Mouse (Mus musculus) heart, embryonic 15.5 days (tissue): ENCODE measurements at regions not wholly inside any gene's neighbourhood (a gene's known extent, or its start where the extent isn't known, plus 50 kb on each side); places are given as distances from the start of the nearest gene placed in this dataset.

Experiments used
- ATAC-seq: fragments of 200-750 bp; cut with Nextera tagmentation; replicated peaks from 2 replicates; pipeline ENCODE4 v1.8.0; 2017; ENCODE audit warnings: low read depth, moderate TSS enrichment; ENCODE audit not compliant: insufficient number of reproducible peaks, insufficient read depth, low FRiP score
- H3K27ac ChIP-seq: fragments of 300-500 bp; sonication (generic); 2 replicates; pipeline ENCODE4 v1.5.1; 2015; ENCODE audit warnings: mild to moderate bottlenecking, inconsistent platforms
- H3K27me3 ChIP-seq: fragments of 300-500 bp; sonication (generic); 2 replicates; pipeline ENCODE4 v1.6.1; 2015; ENCODE audit warnings: inconsistent platforms
- H3K36me3 ChIP-seq: fragments of 300-500 bp; sonication (generic); 2 replicates; pipeline ENCODE4 v1.6.1; 2015; ENCODE audit warnings: mild to moderate bottlenecking, inconsistent platforms
- H3K4me1 ChIP-seq: fragments of 300-500 bp; sonication (generic); replicated peaks from 2 replicates; pipeline ENCODE4 v1.6.1; 2015; ENCODE audit warnings: inconsistent platforms
- H3K4me2 ChIP-seq: fragments of 300-500 bp; sonication (generic); 2 replicates; pipeline ENCODE4 v1.6.1; 2015; ENCODE audit warnings: inconsistent platforms, mild to moderate bottlenecking, moderate library complexity
- H3K4me3 ChIP-seq: fragments of 300-500 bp; sonication (generic); 2 replicates; pipeline ENCODE4 v1.5.1; 2015; ENCODE audit warnings: mild to moderate bottlenecking, inconsistent platforms
- H3K9ac ChIP-seq: fragments of 300-500 bp; sonication (generic); 2 replicates; pipeline ENCODE4 v1.6.1; 2015; ENCODE audit warnings: mild to moderate bottlenecking, inconsistent platforms
- H3K9me3 ChIP-seq: fragments of 300-500 bp; sonication (generic); replicated peaks from 2 replicates; pipeline ENCODE4 v1.6.1; 2016; ENCODE audit warnings: inconsistent platforms
- WGBS: fragments of 180-500 bp; shearing (Covaris S2); methylation state at CpG from one replicate; pipeline ENCODE4 v1.1.7; 2015; ENCODE audit warnings: mixed read lengths; 5-methylcytosine and 5-hydroxymethylcytosine counted together

- H3K27ac ChIP-seq = no peak overlapping the region
- no peaks in the 10 kb centered on the region for H3K27me3 ChIP-seq
- no peaks in the 10 kb centered on the region for H3K9me3 ChIP-seq
- peaks cover 8% of the 10 kb centered on the region for H3K4me1 ChIP-seq
- WGBS = 76% methylated on average over 17 of the region's 17 CpGs
- H3K4me2 ChIP-seq = no peak overlapping the region
- no peak for ATAC-seq
- H3K9ac ChIP-seq = no peak overlapping the region
- H3K36me3 ChIP-seq = no peaks in the 10 kb centered on the region
- H3K4me3 ChIP-seq = no peak overlapping the region
Measured at GRCm38 (mm10) chr5:119402651-119403050, 267.8 kb upstream of the Tbx3 start.

GRCm38 (mm10) chr5:119410966-119411365 is 259.5 kb upstream of the Tbx3 start:
- Histone ChIP-seq H3K27ac (no peak overlapping the region), H3K27me3 (peaks cover 19% of the 10 kb centered on the region), H3K9me3 (peaks cover 3% of the 10 kb centered on the region; the same call in 1 of the 2 replicates), H3K4me3 (no peak overlapping the region), H3K36me3 (no peaks in the 10 kb centered on the region), H3K4me1 (no peaks in the 10 kb centered on the region), H3K9ac (no peak overlapping the region), H3K4me2 (no peak overlapping the region)
- no peak for ATAC-seq
- WGBS = 73% methylated on average over 11 of the region's 11 CpGs

- Histone ChIP-seq H3K27me3 (peaks cover 13% of the 10 kb centered on the region), H3K9ac (no peak overlapping the region), H3K27ac (no peak overlapping the region), H3K36me3 (no peaks in the 10 kb centered on the region), H3K4me3 (no peak overlapping the region), H3K9me3 (peaks cover 3% of the 10 kb centered on the region; the same call in 1 of the 2 replicates), H3K4me2 (no peak overlapping the region), H3K4me1 (no peaks in the 10 kb centered on the region)
- no peak for ATAC-seq
- WGBS = 79% methylated on average over 11 of the region's 11 CpGs
Measured at GRCm38 (mm10) chr5:119415835-119416234, 254.6 kb upstream of the Tbx3 start.

- Histone ChIP-seq H3K27me3 (peaks cover 7% of the 10 kb centered on the region; the same call in 1 of the 2 replicates), H3K4me3 (no peak overlapping the region), H3K36me3 (no peaks in the 10 kb centered on the region), H3K9me3 (peaks cover 3% of the 10 kb centered on the region; the same call in 1 of the 2 replicates), H3K9ac (no peak overlapping the region), H3K27ac (no peak overlapping the region), H3K4me2 (no peak overlapping the region), H3K4me1 (no peaks in the 10 kb centered on the region)
- ATAC-seq = no peak
- WGBS = 56% methylated on average over 5 of the region's 5 CpGs
Measured at GRCm38 (mm10) chr5:119418486-119418885, 252.0 kb upstream of the Tbx3 start.

GRCm38 (mm10) chr5:119427511-119428019 is 242.9 kb upstream of the Tbx3 start:
- no peaks in the 10 kb centered on the region for H3K36me3 ChIP-seq
- no peak overlapping the region for H3K4me3 ChIP-seq
- H3K9me3 ChIP-seq = no peaks in the 10 kb centered on the region
- no peaks in the 10 kb centered on the region for H3K4me1 ChIP-seq
- 70% methylated on average over 12 of the region's 12 CpGs for WGBS
- no peak for ATAC-seq
- H3K27me3 ChIP-seq = peaks cover 19% of the 10 kb centered on the region
- H3K9ac ChIP-seq = no peak overlapping the region
- no peak overlapping the region for H3K27ac ChIP-seq
- no peak overlapping the region for H3K4me2 ChIP-seq

GRCm38 (mm10) chr5:119431271-119431756 is 239.2 kb upstream of the Tbx3 start:
- WGBS = 75% methylated on average over 9 of the region's 9 CpGs
- Histone ChIP-seq H3K4me1 (no peaks in the 10 kb centered on the region), H3K36me3 (no peaks in the 10 kb centered on the region), H3K9me3 (no peaks in the 10 kb centered on the region), H3K27me3 (peaks cover 23% of the 10 kb centered on the region), H3K27ac (no peak overlapping the region), H3K9ac (no peak overlapping the region), H3K4me2 (no peak overlapping the region), H3K4me3 (no peak overlapping the region)
- no peak for ATAC-seq

GRCm38 (mm10) chr5:119434572-119434971 is 235.9 kb upstream of the Tbx3 start:
- Histone ChIP-seq H3K4me2 (no peak overlapping the region), H3K9ac (no peak overlapping the region), H3K9me3 (no peaks in the 10 kb centered on the region), H3K27ac (no peak overlapping the region), H3K36me3 (no peaks in the 10 kb centered on the region), H3K4me1 (no peaks in the 10 kb centered on the region), H3K27me3 (peaks cover 17% of the 10 kb centered on the region), H3K4me3 (no peak overlapping the region)
- 57% methylated on average over 7 of the region's 7 CpGs for WGBS
- ATAC-seq = no peak

GRCm38 (mm10) chr5:119448494-119448893 is 222.0 kb upstream of the Tbx3 start:
- WGBS = 80% methylated on average over 4 of the region's 4 CpGs
- no peak overlapping the region for H3K27ac ChIP-seq
- H3K27me3 ChIP-seq = peaks cover 5% of the 10 kb centered on the region; the same call in 1 of the 2 replicates
- H3K9ac ChIP-seq = no peak overlapping the region
- ATAC-seq = no peak
- H3K4me1 ChIP-seq = peaks cover 12% of the 10 kb centered on the region
- no peaks in the 10 kb centered on the region for H3K9me3 ChIP-seq
- no peaks in the 10 kb centered on the region for H3K36me3 ChIP-seq
- H3K4me2 ChIP-seq = no peak overlapping the region
- no peak overlapping the region for H3K4me3 ChIP-seq

GRCm38 (mm10) chr5:119449166-119449565 is 221.3 kb upstream of the Tbx3 start:
- H3K36me3 ChIP-seq = no peaks in the 10 kb centered on the region
- 19% methylated on average over 7 of the region's 7 CpGs for WGBS
- H3K4me2 ChIP-seq = peak overlapping the region; percentile 48
- peak; percentile 88 for ATAC-seq
- peaks cover 5% of the 10 kb centered on the region; the same call in 1 of the 2 replicates for H3K27me3 ChIP-seq
- no peaks in the 10 kb centered on the region for H3K9me3 ChIP-seq
- no peak overlapping the region for H3K9ac ChIP-seq
- H3K4me3 ChIP-seq = peak overlapping the region; percentile 21
- H3K4me1 ChIP-seq = peaks cover 12% of the 10 kb centered on the region
- H3K27ac ChIP-seq = no peak overlapping the region

GRCm38 (mm10) chr5:119459751-119460150 is 210.7 kb upstream of the Tbx3 start:
- no peak overlapping the region for H3K9ac ChIP-seq
- no peaks in the 10 kb centered on the region for H3K36me3 ChIP-seq

GRCm38 (mm10) chr5:119462659-119463530 is 207.6 kb upstream of the Tbx3 start:
- no peak overlapping the region for H3K4me3 ChIP-seq
- 51% methylated on average over 14 of the region's 14 CpGs for WGBS

More at GRCm38 (mm10) chr5:119459751-119460150, 210.7 kb upstream of the Tbx3 start:
- 55% methylated on average over 3 of the region's 3 CpGs for WGBS
- no peaks in the 10 kb centered on the region for H3K9me3 ChIP-seq
- no peaks in the 10 kb centered on the region for H3K4me1 ChIP-seq
- no peak overlapping the region for H3K27ac ChIP-seq
- no peaks in the 10 kb centered on the region for H3K27me3 ChIP-seq
- no peak for ATAC-seq
- no peak overlapping the region for H3K4me2 ChIP-seq
- no peak overlapping the region for H3K4me3 ChIP-seq

More at GRCm38 (mm10) chr5:119462659-119463530, 207.6 kb upstream of the Tbx3 start:
- H3K4me1 ChIP-seq = no peaks in the 10 kb centered on the region
- no peak for ATAC-seq
- no peak overlapping the region for H3K4me2 ChIP-seq
- H3K9ac ChIP-seq = no peak overlapping the region
- H3K9me3 ChIP-seq = no peaks in the 10 kb centered on the region
- H3K27ac ChIP-seq = no peak overlapping the region
- no peaks in the 10 kb centered on the region for H3K27me3 ChIP-seq
- no peaks in the 10 kb centered on the region for H3K36me3 ChIP-seq
